Mouse (Mus musculus): ENCODE data around the gene Ift57. TPM values are rescaled to one million over a fixed set of nuclear protein-coding genes. Genes with fewer than 3 reads are reported as not detected.

Ift57 gene
- total and polyA plus RNA-seq, 3 experiments: 13.3 to 28.8 (median 21.3) TPM

DNA sequence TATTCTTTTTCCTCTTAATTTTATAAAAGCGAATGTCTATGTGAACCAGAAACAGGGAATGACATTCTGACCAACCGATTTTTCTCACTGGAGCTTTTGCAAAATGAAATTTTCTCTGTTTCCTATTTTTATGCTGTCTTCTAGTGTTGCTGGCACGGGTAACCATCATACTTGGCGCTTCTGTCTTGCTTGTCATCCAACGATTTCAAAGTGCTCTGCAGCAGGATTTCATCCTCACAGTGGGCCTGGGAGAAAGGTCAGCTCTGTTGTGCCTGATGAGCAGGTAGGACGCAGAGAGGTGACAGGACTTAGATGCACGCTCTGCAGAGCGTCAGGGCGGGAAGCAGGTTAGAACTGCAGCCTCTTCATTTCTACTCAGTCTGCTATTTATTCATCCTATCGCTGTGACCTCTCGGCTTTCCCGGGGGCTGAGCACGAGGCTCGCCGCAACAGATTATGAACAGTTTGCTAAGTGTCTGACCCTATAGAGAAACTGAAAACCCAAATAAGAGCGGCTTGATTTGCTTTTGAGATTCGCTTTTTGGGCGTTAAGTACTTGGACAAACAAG lies 108.9 kb downstream of the Ift57 start:
- TF ChIP-seq ETS1 (conservative IDR thresholded peaks at IDR 0.05; ENCODE audit: low read depth, low read length) (no peak), ELF1 (IDR thresholded peaks at IDR 0.05; ENCODE audit: low read depth, low read length) (no peak), UBTF (IDR thresholded peaks at IDR 0.05; ENCODE audit: low read depth, low read length) (no peak), SMC3 (IDR thresholded peaks at IDR 0.05; ENCODE audit: low read depth, low read length) (no peak), MEF2A (IDR thresholded peaks at IDR 0.05; ENCODE audit: borderline replicate concordance, low read depth, low read length) (no peak), ZC3H11A (IDR thresholded peaks at IDR 0.05; ENCODE audit: low read depth, low read length) (no peak), CHD2 (IDR thresholded peaks at IDR 0.05; ENCODE audit: low read length) (no peak), MAX (IDR thresholded peaks at IDR 0.05; ENCODE audit: low read length) (no peak), USF2 (conservative IDR thresholded peaks at IDR 0.05; ENCODE audit: low read depth, low read length) (no peak)
- no peak overlapping the region for H3K9ac ChIP-seq (ENCODE audit: insufficient read depth, low read depth)
- no peaks in the 10 kb centered on the region for H3K36me3 ChIP-seq (replicated peaks in 1 of 2; ENCODE audit: control insufficient read depth in 1 of 2, insufficient read depth in 1 of 2, low read length in 1 of 2)
- no peak overlapping the region for H3K4me2 ChIP-seq (ENCODE audit: insufficient read depth, low read depth, poor library complexity, severe bottlenecking)
- no peaks in the 10 kb centered on the region for H3K79me2 ChIP-seq (replicated peaks; ENCODE audit: control insufficient read depth, extremely low read depth, insufficient read depth, poor library complexity, severe bottlenecking)
- H3K27me3 ChIP-seq (replicated peaks): no peaks in the 10 kb centered on the region
- no peak overlapping the region for H3K27ac ChIP-seq (ENCODE audit: insufficient read depth, low read depth)
- H3K4me3 ChIP-seq (replicated peaks in 1 of 3; ENCODE audit: low read depth in 2 of 3, low read length in 2 of 3, poor library complexity in 1 of 3): no peak overlapping the region
- dilution Hi-C loops (cut with MboI; ENCODE audit: extremely low pct_ligation_motif_present, extremely low pct_unique_long_range_greater_than_20kb, low sequenced_read_pairs) (no loop called here), in situ Hi-C loops (cut with MboI; ENCODE audit: low pct_ligation_motif_present, low pct_unique_long_range_greater_than_20kb, low sequenced_read_pairs) (no loop called here)
- H3K4me1 ChIP-seq (ENCODE audit: control insufficient read depth in 1 of 2, insufficient read depth in 2 of 2): peaks cover 5 to 26% of the 10 kb centered on the region in 2 experiments
- no peak for DNase-seq (ENCODE audit: extremely low read depth)
- no peaks in the 10 kb centered on the region for H3K9me3 ChIP-seq (replicated peaks; ENCODE audit: low read length)

DNA sequence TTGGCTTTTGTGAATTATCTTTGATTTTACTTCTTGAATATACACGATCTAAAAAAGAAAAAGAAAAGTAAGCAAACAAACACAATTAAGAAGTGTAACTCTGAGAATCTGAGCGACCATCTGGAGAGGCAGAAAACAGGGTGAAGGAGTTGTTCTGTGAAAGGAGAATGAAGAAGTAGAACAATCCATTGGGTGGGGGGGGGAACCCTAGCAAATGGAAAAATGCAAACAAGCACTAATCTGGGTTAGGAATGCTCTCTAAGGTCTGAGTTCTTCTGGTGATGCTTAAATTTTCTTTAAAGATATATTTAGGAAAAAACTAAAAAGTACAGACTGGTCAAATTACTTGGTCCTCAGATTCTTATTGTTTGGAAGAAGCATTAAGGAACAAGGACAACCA lies 112.9 kb downstream of the Ift57 start:
- Histone ChIP-seq H3K4me2 (ENCODE audit: insufficient read depth, low read depth, poor library complexity, severe bottlenecking) (peak overlapping the region; percentile 27; the same call in 1 of the 2 replicates), H3K4me3 (replicated peaks in 1 of 3; ENCODE audit: low read depth in 2 of 3, low read length in 2 of 3, poor library complexity in 1 of 3) (no peak overlapping the region), H3K27ac (ENCODE audit: insufficient read depth, low read depth) (no peak overlapping the region), H3K9me3 (replicated peaks; ENCODE audit: low read length) (peaks cover 4% of the 10 kb centered on the region), H3K36me3 (replicated peaks in 1 of 2; ENCODE audit: control insufficient read depth in 1 of 2, insufficient read depth in 1 of 2, low read length in 1 of 2) (no peaks in the 10 kb centered on the region), H3K27me3 (replicated peaks) (no peaks in the 10 kb centered on the region), H3K9ac (ENCODE audit: insufficient read depth, low read depth) (no peak overlapping the region), H3K79me2 (replicated peaks; ENCODE audit: control insufficient read depth, extremely low read depth, insufficient read depth, poor library complexity, severe bottlenecking) (no peaks in the 10 kb centered on the region), H3K4me1 (ENCODE audit: control insufficient read depth in 1 of 2, insufficient read depth in 2 of 2) (peaks cover 5 to 28% of the 10 kb centered on the region in 2 experiments)
- dilution Hi-C loops (cut with MboI; ENCODE audit: extremely low pct_ligation_motif_present, extremely low pct_unique_long_range_greater_than_20kb, low sequenced_read_pairs) (no loop called here), in situ Hi-C loops (cut with MboI; ENCODE audit: low pct_ligation_motif_present, low pct_unique_long_range_greater_than_20kb, low sequenced_read_pairs) (no loop called here)
- DNase-seq (ENCODE audit: extremely low read depth): peak; percentile 49
- TF ChIP-seq ETS1 (conservative IDR thresholded peaks at IDR 0.05; ENCODE audit: low read depth, low read length) (peak; percentile 32; the same call in 1 of the 2 replicates), ZMIZ1 (IDR thresholded peaks at IDR 0.05; ENCODE audit: low read depth, low read length) (no peak), MAZ (IDR thresholded peaks at IDR 0.05; ENCODE audit: low read depth, low read length) (0 out of 2 replicates have a peak, but pooled peaks have one; percentile 48), CHD2 (IDR thresholded peaks at IDR 0.05; ENCODE audit: low read length) (0 out of 2 replicates have a peak, but pooled peaks have one; percentile 23), EP300 (IDR thresholded peaks at IDR 0.05; ENCODE audit: low read length) (peak; percentile 89), SMC3 (IDR thresholded peaks at IDR 0.05; ENCODE audit: low read depth, low read length) (no peak), IRF4 (IDR thresholded peaks at IDR 0.05; ENCODE audit: low read depth, low read length) (peak; percentile 80), USF1 (IDR thresholded peaks at IDR 0.05; ENCODE audit: low read depth, low read length) (no peak), TCF12 (IDR thresholded peaks at IDR 0.05; ENCODE audit: low read depth, low read length) (0 out of 2 replicates have a peak, but pooled peaks have one; percentile 38), MAFK (IDR thresholded peaks at IDR 0.05; ENCODE audit: insufficient replicate concordance, low read length) (0 out of 2 replicates have a peak, but pooled peaks have one; percentile 46), CTCF (conservative IDR thresholded peaks at IDR 0.05 in 1 of 2, IDR thresholded peaks at IDR 0.05 in 1 of 2; ENCODE audit: low read depth in 2 of 2, low read length in 2 of 2) (no peak), MAX (IDR thresholded peaks at IDR 0.05; ENCODE audit: low read length) (no peak), JUND (conservative IDR thresholded peaks at IDR 0.05; ENCODE audit: low read depth, low read length) (peak; percentile 22; the same call in 1 of the 2 replicates), TBP (conservative IDR thresholded peaks at IDR 0.05; ENCODE audit: low read depth, low read length) (no peak), SIN3A (IDR thresholded peaks at IDR 0.05; ENCODE audit: low read length) (no peak)

Data from CH12.LX (cell line).